Mouse (Mus musculus): ENCODE measurements at regions not wholly inside any gene's neighbourhood (a gene's known extent, or its start where the extent isn't known, plus 50 kb on each side); places are given as distances from the start of the nearest gene placed in this dataset.

DNA sequence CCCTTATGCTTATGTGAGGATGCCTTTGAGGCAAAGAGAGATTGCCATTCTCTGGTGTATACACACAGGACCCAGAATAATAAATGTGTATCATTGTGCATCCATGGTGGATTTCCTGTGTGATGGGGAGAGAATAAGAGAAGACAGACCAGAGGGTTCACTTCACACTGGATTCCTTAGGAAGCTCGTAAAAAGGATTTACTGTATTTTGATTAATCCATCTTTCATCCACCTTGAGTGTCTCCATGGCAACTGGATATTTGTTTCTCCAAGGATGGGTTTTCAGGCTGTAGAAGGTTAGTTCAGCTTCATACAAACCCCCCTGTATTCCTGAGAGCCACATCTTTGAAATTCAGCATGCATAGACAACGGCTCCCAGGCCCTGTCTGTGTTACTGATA, 113.7 kb downstream of the Akr1d1 start:
- TF ChIP-seq CTCF (IDR thresholded peaks at IDR 0.05; ENCODE audit: low read depth, low read length) (no peak), POLR2A (IDR thresholded peaks at IDR 0.05; ENCODE audit: extremely low read depth, insufficient read depth, low read length) (no peak)

Data from liver, adult 2 months (tissue).